In genomic region chr10:67094922-67095321, GRCm38 (mm10) we compare ENCODE assay signal across 13 mouse cellular contexts. TPM values are rescaled to one million over a fixed set of nuclear protein-coding genes. Genes with fewer than 3 reads are reported as not detected.
DNase-seq lines count a peak whose midpoint lies in the region; ATAC-seq and TF ChIP-seq lines count a peak whose summit lies in the region.
"Had no signal": no experiment of that assay in that cellular context is flagged by ENCODE, and none has a peak within 500 bp of the region (broad histone marks: within the 10 kb centered on the region; RNA-seq: fewer than 3 reads in every experiment).

No protein-coding gene starts in this region.

- 88% methylated on average over 7 of the region's 7 CpGs for WGBS in forebrain, embryonic 12.5 days
- WGBS in forebrain, embryonic 11.5 days: 87% methylated on average over 7 of the region's 7 CpGs
- WGBS in midbrain, embryonic 14.5 days: 84% methylated on average over 7 of the region's 7 CpGs
- WGBS in midbrain, postnatal 0 days: 87% methylated on average over 7 of the region's 7 CpGs
- 87% methylated on average over 7 of the region's 7 CpGs for WGBS in limb, embryonic 14.5 days

- no peak for TF ChIP-seq CTCF in midbrain, postnatal 0 days (IDR thresholded peaks at IDR 0.05)
- TF ChIP-seq CTCF in layer of hippocampus, adult 2 months (conservative IDR thresholded peaks at IDR 0.05): no peak

- no peak for TF ChIP-seq POLR2A in limb, embryonic 14.5 days (IDR thresholded peaks at IDR 0.05; ENCODE audit: borderline replicate concordance, extremely low read depth, insufficient read depth, insufficient read length)

- H3K4me2 ChIP-seq in forebrain, embryonic 12.5 days: peak overlapping the region; percentile 68; the same call in 1 of the 2 replicates
- H3K4me2 ChIP-seq in forebrain, embryonic 11.5 days (ENCODE audit: low read depth, low read length, severe bottlenecking): no peak overlapping the region
- H3K4me2 ChIP-seq in midbrain, embryonic 14.5 days (ENCODE audit: low read length): peak overlapping the region; percentile 89
- no peak overlapping the region for H3K4me2 ChIP-seq in midbrain, postnatal 0 days (ENCODE audit: low read depth, low read length, poor library complexity, severe bottlenecking)
- H3K4me2 ChIP-seq in limb, embryonic 14.5 days (replicated peaks; ENCODE audit: low read depth, low read length, severe bottlenecking): peak overlapping the region; percentile 72; the same call in 1 of the 2 replicates

- peaks cover 23% of the 10 kb centered on the region for H3K4me1 ChIP-seq in forebrain, embryonic 12.5 days
- H3K4me1 ChIP-seq in forebrain, embryonic 11.5 days (replicated peaks; ENCODE audit: control insufficient read depth, insufficient read depth, low read length): peaks cover 16% of the 10 kb centered on the region; the same call in 1 of the 2 replicates
- H3K4me1 ChIP-seq in midbrain, embryonic 14.5 days (ENCODE audit: control insufficient read depth, insufficient read depth, low read length): peaks cover 25% of the 10 kb centered on the region
- peaks cover 13% of the 10 kb centered on the region for H3K4me1 ChIP-seq in midbrain, postnatal 0 days (ENCODE audit: insufficient read depth, low read length)
- peaks cover 13% of the 10 kb centered on the region for H3K4me1 ChIP-seq in limb, embryonic 14.5 days (ENCODE audit: control insufficient read depth, insufficient read depth, low read length)

- DNase-seq in forebrain, embryonic 11.5 days (ENCODE audit: low spot score): no peak
- no peak for DNase-seq in midbrain, embryonic 14.5 days
- no peak for DNase-seq in midbrain, postnatal 0 days (ENCODE audit: low spot score)
- no peak for DNase-seq in limb, embryonic 14.5 days (ENCODE audit: low spot score)
- DNase-seq in cerebellum, postnatal 25 days: no peak
- no peak for DNase-seq in layer of hippocampus, adult 2 months (ENCODE audit: low spot score in 2 of 2)
- no peak for DNase-seq in gastrocnemius, adult 18-20 months (ENCODE audit: low spot score)
- DNase-seq: cerebellum, adult 9-10 months; kidney, adult 2 months; lung, embryonic 14.5 days had no signal

- H3K27me3 ChIP-seq in forebrain, embryonic 12.5 days: no peaks in the 10 kb centered on the region
- H3K27me3 ChIP-seq in forebrain, embryonic 11.5 days (ENCODE audit: control insufficient read depth, insufficient read depth, low read length): no peaks in the 10 kb centered on the region
- no peaks in the 10 kb centered on the region for H3K27me3 ChIP-seq in midbrain, embryonic 14.5 days (ENCODE audit: control insufficient read depth, insufficient read depth, low read length)
- H3K27me3 ChIP-seq in midbrain, postnatal 0 days (ENCODE audit: insufficient read depth, low read length): no peaks in the 10 kb centered on the region
- no peaks in the 10 kb centered on the region for H3K27me3 ChIP-seq in limb, embryonic 14.5 days (ENCODE audit: control insufficient read depth, insufficient read depth, low read length)
- H3K27me3 ChIP-seq: embryonic facial prominence, embryonic 13.5 days; limb, embryonic 12.5 days had no signal

- no peak overlapping the region for H3K4me3 ChIP-seq in forebrain, embryonic 12.5 days (replicated peaks)
- H3K4me3 ChIP-seq in forebrain, embryonic 11.5 days (ENCODE audit: low read depth, low read length): no peak overlapping the region
- H3K4me3 ChIP-seq in midbrain, embryonic 14.5 days (replicated peaks; ENCODE audit: low read depth, low read length): no peak overlapping the region
- H3K4me3 ChIP-seq in midbrain, postnatal 0 days (ENCODE audit: low read depth, low read length): no peak overlapping the region
- no peak overlapping the region for H3K4me3 ChIP-seq in limb, embryonic 14.5 days (replicated peaks; ENCODE audit: low read length)
- H3K4me3 ChIP-seq in layer of hippocampus, adult 2 months: no peak overlapping the region

- ATAC-seq in forebrain, embryonic 12.5 days (ENCODE audit: low FRiP score): no peak
- no peak for ATAC-seq in forebrain, embryonic 11.5 days (replicated peaks; ENCODE audit: low FRiP score)
- ATAC-seq in midbrain, embryonic 14.5 days (ENCODE audit: low FRiP score, low TSS enrichment): no peak
- no peak for ATAC-seq in midbrain, postnatal 0 days (ENCODE audit: low FRiP score)
- no peak for ATAC-seq in limb, embryonic 14.5 days (ENCODE audit: low FRiP score, low read depth)

- no peaks in the 10 kb centered on the region for H3K9me3 ChIP-seq in forebrain, embryonic 12.5 days
- H3K9me3 ChIP-seq in forebrain, embryonic 11.5 days (ENCODE audit: control insufficient read depth, low read length): no peaks in the 10 kb centered on the region
- no peaks in the 10 kb centered on the region for H3K9me3 ChIP-seq in midbrain, embryonic 14.5 days (ENCODE audit: control insufficient read depth, low read length)
- no peaks in the 10 kb centered on the region for H3K9me3 ChIP-seq in midbrain, postnatal 0 days (ENCODE audit: low read length)
- H3K9me3 ChIP-seq in limb, embryonic 14.5 days (ENCODE audit: control insufficient read depth, low read length): no peaks in the 10 kb centered on the region
- H3K9me3 ChIP-seq: embryonic facial prominence, embryonic 13.5 days; limb, embryonic 12.5 days had no signal

- no peak overlapping the region for H3K27ac ChIP-seq in forebrain, embryonic 12.5 days
- no peak overlapping the region for H3K27ac ChIP-seq in forebrain, embryonic 11.5 days (ENCODE audit: low read depth, low read length)
- no peak overlapping the region for H3K27ac ChIP-seq in midbrain, embryonic 14.5 days (replicated peaks; ENCODE audit: low read depth, low read length)
- H3K27ac ChIP-seq in midbrain, postnatal 0 days (ENCODE audit: low read depth, low read length): no peak overlapping the region
- no peak overlapping the region for H3K27ac ChIP-seq in limb, embryonic 14.5 days (replicated peaks; ENCODE audit: low read depth, low read length)
- no peak overlapping the region for H3K27ac ChIP-seq in layer of hippocampus, adult 2 months
- H3K27ac ChIP-seq: embryonic facial prominence, embryonic 13.5 days; limb, embryonic 12.5 days had no signal

- no peak overlapping the region for H3K9ac ChIP-seq in forebrain, embryonic 12.5 days
- no peak overlapping the region for H3K9ac ChIP-seq in forebrain, embryonic 11.5 days (ENCODE audit: low read length)
- no peak overlapping the region for H3K9ac ChIP-seq in midbrain, embryonic 14.5 days (replicated peaks; ENCODE audit: low read length)
- no peak overlapping the region for H3K9ac ChIP-seq in midbrain, postnatal 0 days (replicated peaks; ENCODE audit: low read length, poor library complexity, severe bottlenecking)
- no peak overlapping the region for H3K9ac ChIP-seq in limb, embryonic 14.5 days (ENCODE audit: low read depth, low read length, severe bottlenecking)
- H3K9ac ChIP-seq: embryonic facial prominence, embryonic 13.5 days had no signal

- H3K36me3 ChIP-seq in forebrain, embryonic 12.5 days (replicated peaks): no peaks in the 10 kb centered on the region; the same call in 1 of the 2 replicates
- no peaks in the 10 kb centered on the region for H3K36me3 ChIP-seq in forebrain, embryonic 11.5 days (ENCODE audit: control insufficient read depth, insufficient read depth, low read length)
- no peaks in the 10 kb centered on the region for H3K36me3 ChIP-seq in midbrain, embryonic 14.5 days (ENCODE audit: control insufficient read depth, insufficient read depth, low read length)
- no peaks in the 10 kb centered on the region for H3K36me3 ChIP-seq in midbrain, postnatal 0 days (ENCODE audit: insufficient read depth, low read length)
- no peaks in the 10 kb centered on the region for H3K36me3 ChIP-seq in limb, embryonic 14.5 days (ENCODE audit: control insufficient read depth, insufficient read depth, low read length)
- H3K36me3 ChIP-seq: limb, embryonic 12.5 days had no signal

RNA-seq across cellular contexts. Expression of gene Jmjd1c, which starts 1.0 kb away (rescaled TPM):
- 50.3 and 58.6 TPM in 2 replicates for polyA plus RNA-seq in forebrain, embryonic 12.5 days (2016; fragmentation: Nextera tagmentation; extraction: Ambion mirVana)
- 53.1 and 55.7 TPM in 2 replicates for polyA plus RNA-seq in forebrain, embryonic 11.5 days (2014; fragmentation: Nextera tagmentation; extraction: Ambion mirVana)
- polyA plus RNA-seq in midbrain, embryonic 14.5 days (2014; fragmentation: Nextera tagmentation; extraction: Ambion mirVana): 54.4 and 56.4 TPM in 2 replicates
- total RNA-seq in midbrain, postnatal 0 days (2014; rRNA removed): 63.8 and 74.6 TPM in 2 replicates
- 33.8 and 45.1 TPM in 2 replicates for polyA plus RNA-seq in midbrain, postnatal 0 days (2015; fragmentation: Nextera tagmentation; extraction: Ambion mirVana)
- polyA plus RNA-seq in limb, embryonic 14.5 days (2012; rRNA removed): 29.1 and 34.5 TPM in 2 replicates
- 52.2 and 55.8 TPM in 2 replicates for polyA plus RNA-seq in limb, embryonic 14.5 days (2014; fragmentation: Nextera tagmentation; extraction: Ambion mirVana)
- total RNA-seq in layer of hippocampus, adult 2 months (2021): 100 to 1,000 TPM; 106 to 111 TPM
- total RNA-seq in gastrocnemius, adult 18-20 months (2021): 10 to 100 TPM; 23.5 to 25.4 TPM

RNA-seq across cellular contexts. Expression of gene Reep3, which starts 1.8 kb away (rescaled TPM):
- polyA plus RNA-seq in forebrain, embryonic 12.5 days (2016; fragmentation: Nextera tagmentation; extraction: Ambion mirVana): 43.8 and 46.9 TPM in 2 replicates
- 44.6 and 48.4 TPM in 2 replicates for polyA plus RNA-seq in forebrain, embryonic 11.5 days (2014; fragmentation: Nextera tagmentation; extraction: Ambion mirVana)
- 30.5 and 35.5 TPM in 2 replicates for polyA plus RNA-seq in midbrain, embryonic 14.5 days (2014; fragmentation: Nextera tagmentation; extraction: Ambion mirVana)
- 28.1 and 30.0 TPM in 2 replicates for total RNA-seq in midbrain, postnatal 0 days (2014; rRNA removed)
- polyA plus RNA-seq in midbrain, postnatal 0 days (2015; fragmentation: Nextera tagmentation; extraction: Ambion mirVana): 26.6 and 26.7 TPM in 2 replicates
- polyA plus RNA-seq in limb, embryonic 14.5 days (2012; rRNA removed): 35.0 and 39.9 TPM in 2 replicates
- polyA plus RNA-seq in limb, embryonic 14.5 days (2014; fragmentation: Nextera tagmentation; extraction: Ambion mirVana): 41.3 and 43.6 TPM in 2 replicates
- total RNA-seq in layer of hippocampus, adult 2 months (2021): 10 to 100 TPM; 18.3 to 21.9 TPM
- total RNA-seq in gastrocnemius, adult 18-20 months (2021): 10 to 100 TPM; 10.0 to 11.1 TPM

Comparison
In these comparisons a context has a peak if more than half of its experiments do, and no peak if none do; other contexts are left out.
1. H3K4me2 ChIP-seq: peak in forebrain, embryonic 12.5 days (single experiment), midbrain, embryonic 14.5 days (single experiment) and limb, embryonic 14.5 days (single experiment); none in forebrain, embryonic 11.5 days (single experiment) and midbrain, postnatal 0 days (single experiment).